Mouse (Mus musculus) MEL (cell line): ENCODE data around the gene Napa. TPM values are rescaled to one million over a fixed set of nuclear protein-coding genes. Genes with fewer than 3 reads are reported as not detected.

ENCODE experiments used
- DNase-seq: peaks from one replicate; pipeline ENCODE4 v3.0.0; 2011; ENCODE audit warnings: low read depth, low spot score
- H3K27ac ChIP-seq: 2 replicates; pipeline ENCODE4 v1.5.1; 2012; ENCODE audit warnings: low read depth, mild to moderate bottlenecking, control low read depth, low read length, moderate library complexity; ENCODE audit not compliant: control insufficient read depth
- H3K27me3 ChIP-seq, 2 experiments: fragments of 150-350 bp in 1 of 2; sonication (generic) in 1 of 2; 2 replicates each; pipeline ENCODE4 v1.6.1; 2012; ENCODE audit warnings: low read length in 2 of 2, mild to moderate bottlenecking in 2 of 2, improper control_type of control experiment in 1 of 2, moderate library complexity in 1 of 2; ENCODE audit not compliant: insufficient read depth in 2 of 2, control insufficient read depth in 1 of 2
- H3K36me3 ChIP-seq, 2 experiments: 2 replicates each; pipeline ENCODE4 v1.6.1; 2012 to 2014; ENCODE audit warnings: low read length in 2 of 2, improper control_type of control experiment in 1 of 2, inconsistent platforms in 1 of 2, mild to moderate bottlenecking in 1 of 2; ENCODE audit not compliant: insufficient read depth in 2 of 2, control insufficient read depth in 1 of 2
- H3K4me1 ChIP-seq, 2 experiments: fragments of 150-350 bp in 1 of 2; sonication (generic) in 1 of 2; 2 replicates each; pipeline ENCODE4 v1.6.1; 2012; ENCODE audit warnings: low read length in 2 of 2, improper control_type of control experiment in 1 of 2, mild to moderate bottlenecking in 1 of 2; ENCODE audit not compliant: insufficient read depth in 2 of 2, control insufficient read depth in 1 of 2
- H3K4me3 ChIP-seq, 2 experiments: fragments of 150-350 bp in 1 of 2; sonication (generic) in 1 of 2; 2 replicates each; pipeline ENCODE4 v1.5.1; 2012; ENCODE audit warnings: low read depth in 2 of 2, low read length in 2 of 2, mild to moderate bottlenecking in 2 of 2, moderate library complexity in 2 of 2, control low read depth in 1 of 2, improper control_type of control experiment in 1 of 2; ENCODE audit not compliant: control insufficient read depth in 1 of 2, insufficient read depth in 1 of 2
- H3K79me2 ChIP-seq: 2 replicates; pipeline ENCODE4 v1.6.1; 2012; ENCODE audit warnings: mild to moderate bottlenecking, low read length, moderate library complexity; ENCODE audit not compliant: control insufficient read depth, poor library complexity, insufficient read depth
- H3K9ac ChIP-seq: 2 replicates; pipeline ENCODE4 v1.6.1; 2012; ENCODE audit warnings: low read depth, mild to moderate bottlenecking, control low read depth, low read length, moderate library complexity; ENCODE audit not compliant: control insufficient read depth, poor library complexity, severe bottlenecking
- H3K9me3 ChIP-seq: fragments of 150-350 bp; sonication (generic); replicated peaks from 2 replicates; pipeline ENCODE4 v1.6.1; 2012; ENCODE audit warnings: mild to moderate bottlenecking, low read length, improper control_type of control experiment, moderate library complexity; ENCODE audit not compliant: insufficient read depth
- BHLHE40 ChIP-seq: IDR thresholded peaks from 2 replicates; pipeline ENCODE4 v1.6.1; 2012; ENCODE audit warnings: low read depth, mild to moderate bottlenecking, inconsistent platforms, low read length, improper control_type of control experiment, borderline replicate concordance
- CHD2 ChIP-seq: IDR thresholded peaks from 2 replicates; pipeline ENCODE4 v1.6.1; 2011; ENCODE audit warnings: low read length, improper control_type of control experiment
- ETS1 ChIP-seq: IDR thresholded peaks from 2 replicates; pipeline ENCODE4 v1.6.1; 2012; ENCODE audit warnings: low read depth, mild to moderate bottlenecking, inconsistent platforms, low read length, improper control_type of control experiment, moderate library complexity
- HCFC1 ChIP-seq: IDR thresholded peaks from 2 replicates; pipeline ENCODE4 v1.6.1; 2012; ENCODE audit warnings: low read depth, mild to moderate bottlenecking, inconsistent platforms, low read length, improper control_type of control experiment, moderate library complexity
- KAT2A ChIP-seq: conservative IDR thresholded peaks from 2 replicates; pipeline ENCODE4 v1.6.1; 2012; ENCODE audit warnings: low read depth, low read length, improper control_type of control experiment, inconsistent platforms
- MAFK ChIP-seq: IDR thresholded peaks from 2 replicates; pipeline ENCODE4 v1.6.1; 2011; ENCODE audit warnings: low read depth, mild to moderate bottlenecking, low read length, improper control_type of control experiment, borderline replicate concordance
- MAZ ChIP-seq: IDR thresholded peaks from 2 replicates; pipeline ENCODE4 v1.6.1; 2012; ENCODE audit warnings: low read depth, mild to moderate bottlenecking, inconsistent platforms, low read length, improper control_type of control experiment
- MYB ChIP-seq: IDR thresholded peaks from 2 replicates; pipeline ENCODE4 v1.6.1; 2011; ENCODE audit warnings: mild to moderate bottlenecking, low read depth, low read length, improper control_type of control experiment
- NELFE ChIP-seq: IDR thresholded peaks from 2 replicates; pipeline ENCODE4 v1.6.1; 2011; ENCODE audit warnings: low read depth, low read length, improper control_type of control experiment
- NRF1 ChIP-seq: IDR thresholded peaks from 2 replicates; pipeline ENCODE4 v1.6.1; 2014; ENCODE audit warnings: low read depth, mild to moderate bottlenecking, inconsistent platforms, low read length, improper control_type of control experiment, moderate library complexity; ENCODE audit not compliant: poor library complexity, insufficient read depth, severe bottlenecking
- POLR2AphosphoS5 ChIP-seq: IDR thresholded peaks from 2 replicates; pipeline ENCODE4 v1.6.1; 2012; ENCODE audit warnings: low read depth, borderline replicate concordance, mild to moderate bottlenecking, inconsistent platforms, low read length, moderate library complexity, mixed read lengths
- RCOR1 ChIP-seq: IDR thresholded peaks from 2 replicates; pipeline ENCODE4 v1.6.1; 2012; ENCODE audit warnings: low read depth, mild to moderate bottlenecking, inconsistent platforms, low read length, improper control_type of control experiment
- TAL1 ChIP-seq: IDR thresholded peaks from 2 replicates; pipeline ENCODE4 v1.6.1; 2012; ENCODE audit warnings: mild to moderate bottlenecking, inconsistent platforms, low read length, moderate library complexity, mixed read lengths
- UBTF ChIP-seq: IDR thresholded peaks from 2 replicates; pipeline ENCODE4 v1.6.1; 2012; ENCODE audit warnings: low read depth, mild to moderate bottlenecking, inconsistent platforms, low read length, improper control_type of control experiment, moderate library complexity, borderline replicate concordance; ENCODE audit not compliant: insufficient read depth
- USF1 ChIP-seq: IDR thresholded peaks from 2 replicates; pipeline ENCODE4 v1.6.1; 2014; ENCODE audit warnings: low read depth, mild to moderate bottlenecking, inconsistent platforms, low read length, improper control_type of control experiment, moderate library complexity
- ZKSCAN1 ChIP-seq: IDR thresholded peaks from 2 replicates; pipeline ENCODE4 v1.6.1; 2012; ENCODE audit warnings: low read depth, mild to moderate bottlenecking, inconsistent platforms, low read length, improper control_type of control experiment, moderate library complexity
- ZMIZ1 ChIP-seq: IDR thresholded peaks from 2 replicates; pipeline ENCODE4 v1.6.1; 2012; ENCODE audit warnings: low read depth, mild to moderate bottlenecking, inconsistent platforms, low read length, improper control_type of control experiment, moderate library complexity
- polyA plus RNA-seq, 2 experiments: library from polyadenylated mRNA; stranded (reverse) in 1 of 2; unstranded in 1 of 2; fragments of >175 nt in 1 of 2; fragments of >200 nt in 1 of 2; gene quantifications; 2 replicates each; pipeline versions ENCODE4 v1.2.1 to v1.2.4; 2012; ENCODE audit warnings: low replicate concordance in 2 of 2, low read depth in 1 of 2; ENCODE audit not compliant: insufficient read length in 2 of 2, insufficient read depth in 1 of 2, missing spikeins in 1 of 2
- total RNA-seq: library from RNA; depleted of rRNA; stranded (reverse); fragments of 300-350 nt; gene quantifications from 2 replicates; pipeline ENCODE4 v1.2.3, GENCODE M21; 2012

Napa gene
- total and polyA plus RNA-seq, 3 experiments: 56.1 to 132 TPM; not detected in 1

- Histone ChIP-seq H3K4me1 (no peaks in the 10 kb centered on the region), H3K27me3 (peaks cover 23 to 29% of the 10 kb centered on the region in 2 experiments)
- TF ChIP-seq ZKSCAN1 (no peak), UBTF (no peak), MAFK (no peak), TAL1 (no peak), MAZ (no peak), POLR2AphosphoS5 (no peak), NELFE (no peak), CHD2 (no peak), KAT2A (no peak), RCOR1 (no peak), USF1 (no peak), ZMIZ1 (no peak), NRF1 (no peak)
- TF ChIP-seq, all 39 proteins: peak for 0
- H3K9me3 ChIP-seq: no peaks in the 10 kb centered on the region
- H3K4me3 ChIP-seq: no peak overlapping the region
- DNase-seq: no peak
- H3K9ac ChIP-seq: no peak overlapping the region
- no peaks in the 10 kb centered on the region for H3K36me3 ChIP-seq
- H3K27ac ChIP-seq: no peak overlapping the region
- H3K79me2 ChIP-seq: no peaks in the 10 kb centered on the region
These were observed 10.7 kb upstream of the Napa start for GRCm38 (mm10) chr7:16087587-16087986.

GRCm38 (mm10) chr7:16094592-16094991, 3.7 kb upstream of the Napa start:
- Histone ChIP-seq H3K4me1 (peaks cover 0 to 7% of the 10 kb centered on the region in 2 experiments; a peak in 1 of 4 replicates), H3K27me3 (peaks cover 25 to 27% of the 10 kb centered on the region in 2 experiments), H3K4me3 (no peak overlapping the region), H3K9me3 (no peaks in the 10 kb centered on the region), H3K36me3 (peaks cover 0 to 4% of the 10 kb centered on the region in 2 experiments; a peak in 2 of 4 replicates)
- TF ChIP-seq ZKSCAN1 (no peak), ETS1 (no peak), BHLHE40 (no peak), HCFC1 (no peak), MYB (no peak), RCOR1 (no peak)
- TF ChIP-seq, all 39 proteins: peak for 0
- no peak overlapping the region for H3K27ac ChIP-seq
- no peak overlapping the region for H3K9ac ChIP-seq
- H3K79me2 ChIP-seq: peaks cover 11% of the 10 kb centered on the region
- no peak for DNase-seq
